Mouse (Mus musculus): ENCODE measurements around the gene Erc2. TPM values are rescaled to one million over a fixed set of nuclear protein-coding genes. Genes with fewer than 3 reads are reported as not detected.

Gene Erc2
- polyA plus RNA-seq (2014; fragmentation: Illumina TruSeq; extraction: RNeasy Lipid Tissue Mini Kit (QIAGEN cat#74804); ENCODE audit: insufficient read depth, low read depth, low replicate concordance): 1.1 TPM

GRCm38 (mm10) chr14:27622176-27622922, at the start of gene Erc2:
TSS of gene Erc2 (plus strand) at chr14:27622428.

GRCm38 (mm10) chr14:28504101-28505050, 882.1 kb downstream of the Erc2 start, which contains the start of gene Wnt5a:
TSS of gene Wnt5a (plus strand) at chr14:28504750.

Other genes starting within 250 kb of the Erc2 start
- 14.6 TPM for gene Fam208a, start 193.6 kb upstream of the Erc2 start, polyA plus RNA-seq (2014; fragmentation: Illumina TruSeq; extraction: RNeasy Lipid Tissue Mini Kit (QIAGEN cat#74804); ENCODE audit: insufficient read depth, low read depth, low replicate concordance)
- 4.4 TPM for gene Ccdc66, start 114.0 kb upstream of the Erc2 start, polyA plus RNA-seq (2014; fragmentation: Illumina TruSeq; extraction: RNeasy Lipid Tissue Mini Kit (QIAGEN cat#74804); ENCODE audit: insufficient read depth, low read depth, low replicate concordance)